Mouse (Mus musculus): ENCODE data around the gene Ctnnd1. TPM values are rescaled to one million over a fixed set of nuclear protein-coding genes. Genes with fewer than 3 reads are reported as not detected.
"Not testable (repeated sequence)": the region's sequence is repeated elsewhere in the genome, so short reads cannot be mapped to it uniquely, and the experiment has no call there.

Gene Ctnnd1
- 6.9 and 7.0 TPM in 2 replicates for polyA plus RNA-seq (2015; fragmentation: Nextera tagmentation; extraction: Ambion mirVana)

DNA sequence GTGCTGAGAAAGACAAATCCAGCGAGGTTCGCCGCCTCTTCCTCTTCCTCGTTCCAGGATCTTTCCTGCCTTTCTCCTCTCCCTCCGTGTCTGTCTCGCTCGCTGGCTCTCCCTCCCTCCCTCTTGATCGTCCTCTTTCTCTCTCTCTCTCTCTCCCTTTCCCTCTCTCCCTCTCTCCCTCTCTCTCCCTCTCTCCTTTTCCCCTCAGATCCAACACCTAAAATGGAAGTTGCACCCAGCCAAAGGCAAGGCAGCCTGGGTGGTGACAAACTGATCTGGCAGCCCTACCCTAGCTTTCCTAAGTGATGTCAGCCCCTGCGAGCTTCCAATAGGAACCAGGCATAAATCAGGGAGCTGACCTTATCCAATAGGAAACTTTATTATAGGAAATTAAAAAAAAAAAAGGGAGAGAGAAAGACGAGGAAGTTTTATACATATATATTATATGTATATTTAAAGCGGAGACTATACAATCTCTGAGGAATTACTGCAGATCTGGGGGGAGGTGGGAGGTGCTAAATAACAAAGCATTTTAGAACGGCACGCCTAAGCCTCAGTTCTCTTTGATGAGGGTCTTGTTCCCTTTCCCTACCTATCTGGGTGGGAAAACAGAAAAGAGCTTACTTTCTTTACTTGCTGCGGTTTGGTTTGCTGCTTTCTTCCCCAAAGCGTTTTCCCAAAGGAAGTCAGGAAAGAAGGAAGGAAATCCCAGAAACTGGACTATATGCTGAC lies at the start of gene Ctnnd1:
Ctnnd1 (minus strand) TSS at position 302 of the 732 bp plus-strand sequence.
- peak; percentile 20 for DNase-seq (ENCODE audit: low spot score)

DNA sequence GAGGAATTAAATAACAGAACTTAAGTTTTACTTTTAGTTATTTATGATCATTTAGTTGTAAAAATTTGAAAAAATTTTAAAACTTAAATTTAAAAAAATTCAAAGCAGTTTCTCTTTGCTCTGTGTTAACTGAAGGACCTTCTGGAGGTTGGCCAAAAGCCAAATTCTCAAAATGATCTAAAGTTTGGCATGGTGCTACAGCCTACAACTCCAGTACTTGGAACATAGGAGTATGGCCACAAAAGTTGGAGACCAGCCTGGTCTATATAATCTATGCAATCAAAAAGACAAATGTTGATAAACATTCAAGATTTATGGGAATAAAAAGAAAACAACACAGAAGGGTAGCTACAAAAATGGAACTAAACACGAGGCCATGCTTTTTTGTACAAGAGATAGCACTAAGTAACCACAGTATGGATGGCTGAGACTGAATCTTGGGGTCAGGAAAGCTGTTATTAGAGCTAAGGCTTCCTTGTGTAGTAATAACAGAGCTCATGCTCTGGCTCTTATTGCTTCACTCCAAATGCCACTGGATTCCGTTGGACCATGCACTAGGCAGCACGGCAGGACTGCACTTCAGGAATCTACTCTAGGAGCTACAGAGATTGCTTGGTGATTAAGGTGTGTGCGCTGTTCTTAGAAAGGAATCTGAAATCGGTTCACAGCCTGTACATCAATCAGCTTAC lies 44.6 kb upstream of the Ctnnd1 start:
- DNase-seq (ENCODE audit: low spot score), result no peak

DNA sequence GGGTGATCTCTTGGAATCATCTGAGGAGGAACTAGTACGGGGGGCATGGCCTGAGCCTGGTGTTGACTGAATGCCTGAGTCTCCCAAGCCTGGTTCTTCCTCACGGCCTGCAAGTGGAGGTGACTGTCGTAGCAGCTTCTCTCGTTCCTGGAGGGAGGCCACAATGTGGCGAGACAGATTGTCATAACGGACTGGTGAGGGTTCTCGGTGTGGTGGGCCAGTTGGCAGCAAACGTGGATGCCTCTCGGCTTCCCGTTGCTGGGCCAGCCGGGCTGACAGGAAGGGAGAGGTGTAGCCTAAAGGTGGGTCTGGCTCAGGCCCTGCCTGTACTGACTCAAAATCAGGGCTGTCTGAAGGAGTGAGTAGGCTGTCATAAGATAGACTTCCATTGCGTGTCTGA lies 39.5 kb upstream of the Ctnnd1 start:
- no peak for DNase-seq (ENCODE audit: low spot score)

DNA sequence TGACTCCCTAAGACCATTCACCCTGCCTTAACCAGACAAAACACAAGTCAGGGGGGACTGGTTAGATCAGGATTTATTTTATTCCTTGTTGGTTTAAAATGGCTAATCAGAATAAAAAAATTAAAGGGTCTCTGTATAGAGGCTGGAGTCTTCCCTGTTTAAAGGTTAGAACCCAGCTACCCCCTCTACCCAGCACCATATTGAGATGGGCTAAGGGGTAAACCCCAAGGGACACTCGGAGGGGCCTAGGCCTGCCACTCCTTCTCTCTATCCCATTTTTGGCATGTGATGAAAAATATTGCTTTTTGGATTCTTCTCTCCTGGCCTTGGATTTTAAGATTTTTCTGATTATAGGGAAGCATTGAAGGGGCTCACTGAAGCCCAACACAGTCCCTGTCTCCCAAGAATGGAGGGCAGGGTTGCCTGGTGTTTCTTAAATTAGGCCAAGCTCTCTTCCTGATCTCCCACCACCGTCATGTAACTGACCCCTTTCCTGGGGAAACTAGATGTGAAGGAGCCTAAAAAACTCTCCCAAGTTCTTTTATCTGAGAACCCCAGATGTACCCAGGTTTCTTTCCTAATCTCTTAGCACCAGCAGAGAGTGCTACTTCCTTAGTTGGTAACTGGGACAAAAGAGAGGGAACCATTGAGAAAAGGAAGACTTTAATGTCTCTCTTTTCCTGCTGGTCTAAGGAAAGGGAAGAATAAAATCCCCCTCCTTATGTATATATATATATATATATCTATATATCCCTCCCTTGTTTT lies 37.7 kb upstream of the Ctnnd1 start:
- DNase-seq (ENCODE audit: low spot score), result no peak

DNA sequence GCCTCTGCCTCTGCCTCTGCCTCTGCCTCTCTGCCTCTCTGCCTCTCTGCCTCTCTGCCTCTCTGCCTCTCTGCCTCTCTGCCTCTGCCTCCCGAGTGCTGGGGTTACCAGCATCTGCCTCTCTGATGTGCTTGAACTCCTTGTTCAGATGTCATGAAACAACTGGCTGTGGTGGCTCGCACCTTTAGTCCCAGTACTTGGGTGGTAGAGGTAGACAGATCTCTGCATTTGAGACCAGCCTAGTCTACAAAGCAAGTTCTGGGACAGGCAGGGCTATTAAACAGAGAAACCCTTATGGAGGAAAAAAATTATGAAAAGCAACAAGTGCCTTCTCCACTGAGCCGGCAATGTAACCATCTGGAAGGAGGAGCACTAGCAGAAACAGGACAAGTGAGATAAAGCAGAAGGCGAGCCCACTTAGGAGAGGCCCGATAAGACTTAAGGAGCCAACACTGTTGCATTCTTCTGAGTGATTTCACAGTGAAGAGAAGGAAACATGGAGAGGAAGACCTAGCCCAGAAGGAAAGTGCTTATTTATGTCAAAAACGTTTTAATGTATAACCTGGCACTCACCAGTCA lies 32.1 kb upstream of the Ctnnd1 start:
- DNase-seq (ENCODE audit: low spot score), result no peak

DNA sequence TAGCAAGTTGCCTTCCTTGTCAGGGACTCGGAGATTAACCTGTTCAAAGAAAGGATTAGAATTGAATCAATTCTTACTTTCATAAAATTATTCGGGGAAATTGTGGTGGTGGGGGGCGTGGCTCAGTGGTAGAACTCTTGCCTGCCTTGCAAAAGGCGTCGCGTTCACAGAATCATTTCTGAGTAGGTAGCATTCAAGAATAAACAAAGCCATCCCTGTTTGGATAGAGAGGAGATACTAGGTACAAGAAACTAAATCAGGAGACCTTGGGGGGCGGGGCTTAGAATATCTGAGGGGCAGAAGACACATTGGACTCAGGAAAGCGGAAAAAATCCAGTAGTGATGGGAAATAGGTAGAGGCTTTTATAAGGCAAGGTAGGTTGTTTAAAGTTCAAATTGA lies 28.5 kb upstream of the Ctnnd1 start, which contains the start of gene Tmx2:
Tmx2 (minus strand) TSS at position 125 of the 400 bp plus-strand sequence.
- DNase-seq (ENCODE audit: low spot score), result no peak

DNA sequence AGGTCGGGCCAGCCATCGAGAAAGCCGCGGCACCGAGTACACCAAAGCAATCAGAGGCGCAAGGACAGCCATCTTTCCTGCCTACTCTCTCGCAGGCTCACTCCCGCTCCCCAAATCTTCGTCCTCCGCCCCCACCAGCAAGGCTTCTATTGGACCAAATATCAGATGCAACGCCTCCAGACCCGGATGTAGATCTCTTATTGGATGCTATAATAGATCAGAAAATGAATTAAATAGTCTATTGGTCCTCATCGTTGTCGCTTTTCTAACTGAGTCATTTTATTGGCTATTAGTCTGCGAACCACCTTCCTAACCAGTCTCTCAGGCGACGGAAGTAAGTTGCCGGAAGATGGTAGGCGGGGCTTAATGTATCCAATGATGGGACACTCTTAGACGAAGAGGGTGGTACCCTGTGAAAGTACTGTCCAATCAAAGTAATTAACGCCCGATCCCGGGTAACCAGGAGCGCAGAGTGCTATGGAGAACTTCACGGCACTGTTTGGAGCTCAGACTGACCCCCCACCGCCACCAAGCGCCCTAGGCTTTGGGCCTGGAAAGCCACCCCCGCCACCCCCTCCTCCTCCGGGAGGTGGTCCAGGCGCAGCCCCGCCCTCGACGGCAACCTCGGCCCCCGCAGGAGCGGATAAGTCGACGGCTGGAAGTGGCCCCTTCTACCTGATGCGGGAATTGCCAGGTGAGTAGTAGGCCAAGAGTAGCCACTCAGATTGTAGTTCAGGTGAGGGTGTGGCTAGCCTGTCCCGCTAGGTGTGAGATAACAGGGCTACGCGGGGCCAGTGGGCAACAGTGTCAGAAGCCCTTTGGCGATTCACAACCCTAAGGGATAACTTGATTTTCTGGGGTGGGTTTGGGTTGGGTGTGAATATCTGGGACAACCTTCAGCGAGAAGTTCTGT lies 27.7 kb upstream of the Ctnnd1 start, which contains the start of the genes Gm28635 and Med19:
Gm28635 (minus strand) TSS at position 74 of the 913 bp plus-strand sequence.
Med19 (plus strand) TSS at position 435 of the 913 bp plus-strand sequence.
- DNase-seq (ENCODE audit: low spot score), result peak; percentile 98

DNA sequence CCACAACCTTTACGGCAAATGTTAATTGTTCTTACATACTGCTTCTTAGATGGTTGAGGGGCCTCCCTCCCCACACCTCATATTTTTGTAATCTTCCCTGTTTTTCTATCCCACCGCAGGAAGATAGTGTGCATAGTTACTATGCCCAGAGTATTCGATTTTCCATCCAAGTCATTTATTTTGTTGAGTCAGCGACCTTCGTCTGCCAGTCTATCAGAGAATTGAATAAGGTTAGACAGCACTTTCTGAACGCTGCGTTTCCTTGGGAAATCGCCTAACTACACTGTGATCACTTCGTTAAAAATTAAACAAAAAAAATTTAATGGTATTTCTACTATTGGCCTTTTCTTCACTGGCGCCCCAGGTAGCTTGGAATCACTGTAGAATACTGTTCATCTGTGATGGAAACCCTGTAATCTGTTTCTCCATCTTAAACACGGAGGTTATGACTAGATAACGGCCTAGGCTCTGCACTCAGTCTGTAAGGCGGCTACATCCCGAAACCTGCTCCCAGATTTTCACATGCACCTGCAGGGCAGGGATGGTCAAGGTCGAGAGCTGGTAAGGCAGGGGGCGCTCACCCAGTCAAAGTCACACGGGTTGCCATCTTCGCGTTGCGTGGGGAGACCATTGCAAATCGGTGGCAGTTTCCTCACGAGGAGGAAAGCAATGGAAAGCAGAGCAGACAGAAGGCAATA lies 26.9 kb upstream of the Ctnnd1 start:
- no peak for DNase-seq (ENCODE audit: low spot score)

DNA sequence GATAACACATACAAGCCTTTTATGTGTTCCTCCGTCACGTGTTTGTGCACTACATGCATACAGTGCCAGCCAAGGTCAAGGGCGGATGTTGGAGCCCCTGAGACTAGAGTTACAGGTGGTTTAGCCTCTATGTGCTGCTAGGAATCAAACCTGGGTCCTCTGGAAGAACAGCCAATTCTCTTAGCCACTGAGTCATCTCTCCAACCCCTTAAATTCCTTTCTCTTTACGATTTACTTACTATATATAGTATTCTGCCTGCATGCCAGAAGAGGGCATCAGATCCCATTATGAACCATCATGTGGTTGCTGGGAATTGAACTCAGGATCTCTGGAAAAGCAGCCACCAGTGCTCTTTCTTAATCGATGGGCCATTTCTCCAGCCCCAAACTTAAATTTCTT lies 21.0 kb upstream of the Ctnnd1 start:
- DNase-seq (ENCODE audit: low spot score), result not testable (repeated sequence)

DNA sequence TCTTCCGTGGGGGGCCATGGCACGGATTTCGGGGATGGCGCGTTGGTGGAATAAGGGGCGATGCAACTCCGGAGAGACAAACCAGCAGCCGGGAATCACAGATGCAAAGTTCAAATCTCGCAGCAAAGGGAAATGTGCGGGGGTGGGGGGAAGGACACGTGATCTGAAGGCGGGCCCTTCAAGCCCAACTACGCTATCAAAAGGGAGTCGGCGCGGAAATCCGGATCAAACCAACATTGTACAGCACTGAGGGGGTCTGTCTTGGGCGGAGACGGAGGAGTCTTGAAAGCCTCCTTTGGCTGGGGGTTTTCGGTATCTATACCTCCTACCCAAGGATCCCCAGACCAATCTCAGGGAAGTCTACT lies 20.0 kb upstream of the Ctnnd1 start, which contains the start of gene Selenoh:
Selenoh (minus strand) TSS at position 202 of the 365 bp plus-strand sequence.
- DNase-seq (ENCODE audit: low spot score), result peak; percentile 94

DNA sequence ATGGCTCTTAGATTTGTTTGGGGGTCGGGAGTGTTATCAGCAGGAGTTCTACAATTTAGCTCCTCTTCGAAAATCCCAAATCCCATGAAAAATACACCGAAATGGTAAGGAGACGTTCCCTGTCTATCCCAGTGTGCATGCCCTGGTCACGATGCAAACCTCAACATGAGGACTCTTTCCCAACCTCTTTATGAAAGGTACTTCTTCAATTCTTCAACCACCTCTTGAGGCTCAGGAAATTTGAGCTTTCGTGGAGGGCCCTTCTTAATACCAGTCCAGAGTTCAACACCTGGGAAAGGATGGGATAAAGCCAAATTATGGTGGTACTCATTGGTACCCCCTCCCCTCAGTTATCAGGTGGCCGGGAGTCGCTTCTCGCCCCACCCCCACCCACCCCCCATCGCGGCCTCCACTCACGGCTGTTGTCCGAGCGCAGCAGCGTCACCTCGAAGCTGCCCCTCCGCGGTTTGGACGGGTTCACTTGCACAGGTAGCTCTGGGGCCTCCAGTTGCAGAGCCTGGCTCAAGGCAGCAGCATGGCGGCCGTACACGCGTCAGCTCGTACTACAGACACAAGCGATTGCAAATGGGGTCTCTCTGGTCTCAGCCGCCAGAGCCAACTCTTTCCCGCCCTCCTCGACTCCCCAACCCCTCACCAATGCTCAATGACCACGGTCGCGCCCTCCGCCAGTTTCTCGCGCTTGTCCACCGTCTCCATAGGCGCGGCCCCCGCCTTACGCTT lies 19.4 kb upstream of the Ctnnd1 start:
- peak; percentile 5 for DNase-seq (ENCODE audit: low spot score)

DNA sequence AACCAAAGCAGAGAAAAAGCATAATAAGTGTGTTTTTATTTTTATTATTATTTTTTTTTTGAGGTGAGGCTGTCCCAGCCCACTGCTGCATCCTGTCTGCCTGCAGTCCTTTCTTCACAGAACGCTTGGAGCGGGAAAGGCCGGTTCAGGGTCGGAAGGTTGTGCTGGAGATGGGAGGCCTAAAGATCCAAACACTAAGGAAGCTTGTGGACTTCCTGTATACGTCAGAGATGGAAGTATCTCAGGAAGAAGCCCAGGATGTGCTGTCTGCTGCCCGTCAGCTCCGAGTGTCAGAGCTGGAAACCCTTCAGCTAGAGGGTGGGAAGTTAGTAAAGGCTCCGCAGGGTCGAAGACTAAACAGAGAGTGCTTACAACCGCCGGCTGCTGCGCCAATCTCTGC lies 15.5 kb upstream of the Ctnnd1 start:
- DNase-seq (ENCODE audit: low spot score), result no peak

DNA sequence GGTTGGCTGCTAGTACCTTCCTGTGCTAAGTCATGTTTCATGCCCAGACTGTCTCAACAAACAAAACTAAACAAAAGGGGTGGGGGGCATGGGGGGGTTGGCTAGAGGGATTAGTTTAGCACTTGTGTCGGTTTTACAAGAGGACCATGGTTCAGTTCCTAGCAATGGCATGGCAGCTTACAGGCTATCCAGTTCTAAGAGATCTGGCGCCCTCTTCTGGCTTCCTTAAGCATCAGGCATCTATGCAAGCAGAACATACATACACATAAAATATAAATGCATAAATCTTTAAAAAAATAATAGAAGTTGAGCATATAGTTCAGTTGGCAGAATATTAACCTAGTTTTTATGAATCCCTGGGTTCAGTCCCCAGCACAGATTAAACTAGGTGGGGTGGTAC lies 12.3 kb upstream of the Ctnnd1 start:
- peak; percentile 61 for DNase-seq (ENCODE audit: low spot score)

DNA sequence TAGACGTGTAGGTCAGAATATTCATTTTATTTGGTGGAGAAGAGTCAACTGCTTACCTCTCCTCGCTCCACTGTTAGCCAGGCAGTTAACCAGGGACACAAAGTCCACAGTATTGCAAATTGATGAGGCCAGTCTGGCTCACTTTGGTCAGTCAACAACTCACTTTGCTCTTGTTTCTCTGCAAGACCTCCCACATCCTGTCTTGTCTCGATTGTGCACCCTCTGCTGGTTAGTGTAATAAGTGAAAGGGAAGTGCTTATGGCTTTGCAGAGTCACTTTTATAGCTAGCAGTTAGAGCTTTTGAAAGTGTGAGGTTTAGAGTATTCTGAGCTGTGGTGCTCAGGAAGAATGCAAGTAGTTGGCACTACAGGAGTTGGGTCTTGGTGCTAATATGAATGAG lies 9.7 kb upstream of the Ctnnd1 start:
- peak; percentile 73 for DNase-seq (ENCODE audit: low spot score)

DNA sequence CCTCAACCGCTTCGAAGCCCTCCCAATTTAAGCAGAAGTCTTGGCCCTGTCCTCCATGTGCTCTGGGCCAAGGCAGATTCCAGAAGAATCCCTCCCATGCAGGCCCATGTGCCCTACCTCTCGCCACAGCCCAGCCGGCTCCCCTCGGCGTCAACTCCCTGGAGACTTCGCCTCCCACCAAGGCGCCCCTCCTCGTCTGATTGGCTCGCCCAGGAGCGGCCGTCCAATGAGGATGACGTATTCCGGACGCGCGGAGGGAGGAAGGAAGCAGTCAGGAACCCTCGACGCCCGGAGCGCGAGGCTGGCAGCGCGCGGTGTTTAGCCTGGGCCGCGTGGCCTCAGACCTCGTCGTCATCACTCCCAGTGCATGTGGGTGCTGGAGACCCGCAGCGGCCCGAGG lies 8.2 kb upstream of the Ctnnd1 start, which contains the start of gene Btbd18:
Btbd18 (plus strand) TSS at position 274 of the 400 bp plus-strand sequence.
- DNase-seq (ENCODE audit: low spot score), result no peak

DNA sequence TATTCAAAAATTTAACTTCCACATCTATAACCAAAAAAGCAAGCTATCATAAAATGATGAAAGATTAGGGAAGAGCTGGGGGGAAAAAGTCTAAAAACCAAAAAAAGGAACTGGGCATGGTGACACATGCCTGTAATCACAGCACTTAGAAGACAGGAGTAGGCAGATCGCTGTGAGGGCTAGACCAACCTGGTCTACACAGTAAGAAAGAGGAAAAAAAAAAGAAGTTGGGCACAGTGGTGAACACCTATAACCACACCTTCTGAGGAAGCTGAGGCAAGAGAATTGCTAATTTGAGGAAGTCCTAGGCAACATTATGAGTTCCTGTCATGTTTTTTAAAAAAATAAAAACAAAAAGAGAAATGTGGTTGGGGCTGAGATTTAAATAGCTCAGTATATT lies 5.3 kb upstream of the Ctnnd1 start:
- DNase-seq (ENCODE audit: low spot score), result no peak

DNA sequence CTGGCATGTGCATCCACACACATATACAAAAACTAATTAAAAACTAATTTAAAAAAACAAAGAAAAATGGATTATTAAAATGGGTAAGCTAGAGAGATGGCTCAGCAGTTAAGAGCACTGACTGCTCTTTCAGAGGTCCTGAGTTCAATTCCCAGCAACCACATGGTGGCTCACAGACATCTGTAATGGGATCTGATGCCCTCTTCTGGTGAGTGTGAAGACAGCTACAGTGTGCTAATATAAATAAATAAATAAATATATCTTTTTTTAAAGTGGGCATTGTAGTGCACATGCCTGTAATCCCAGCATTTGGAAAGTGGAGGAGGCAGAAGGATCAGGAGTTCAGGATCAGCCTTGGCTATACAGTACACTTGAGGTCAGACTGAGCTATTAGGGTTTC lies 2.8 kb upstream of the Ctnnd1 start:
- no peak for DNase-seq (ENCODE audit: low spot score)

DNA sequence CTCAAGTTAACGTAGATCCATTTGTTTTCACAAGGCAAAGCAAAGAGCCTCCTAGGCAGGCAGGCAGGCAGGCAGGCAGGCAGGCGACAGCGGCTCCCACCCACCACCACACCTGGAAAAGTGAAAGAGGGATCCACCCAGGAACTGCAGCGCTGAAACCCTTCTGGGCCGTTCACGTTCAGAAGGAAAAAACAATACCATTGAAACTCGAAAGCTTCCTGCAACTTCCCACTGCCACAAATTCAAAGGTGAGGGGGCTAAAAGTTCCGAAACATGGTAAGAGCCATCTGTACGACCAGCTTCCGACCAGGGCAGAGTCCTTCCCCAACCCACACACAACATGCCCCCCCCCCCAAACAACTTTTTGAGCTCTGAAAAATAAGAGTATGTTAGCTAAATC lies 891 bp downstream of the Ctnnd1 start:
- DNase-seq (ENCODE audit: low spot score), result no peak

DNA sequence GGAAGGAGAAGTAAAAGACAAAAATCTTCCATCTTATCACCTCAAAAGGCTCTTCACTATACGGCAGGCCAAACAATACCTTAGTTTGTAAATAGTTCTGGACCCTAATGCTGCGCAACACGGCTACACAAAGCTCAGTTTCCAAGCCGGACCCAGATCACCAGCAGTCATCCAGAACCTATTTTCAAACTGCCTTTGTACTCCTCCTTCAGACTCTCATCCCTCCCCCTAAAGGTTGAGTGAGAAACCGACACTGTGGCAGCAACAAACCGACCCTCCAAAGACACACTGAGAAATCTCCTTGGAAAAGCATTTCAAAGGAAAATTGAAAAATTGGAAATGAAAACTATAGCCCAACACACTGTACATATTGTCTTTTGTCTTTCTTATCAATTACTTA lies 2.2 kb downstream of the Ctnnd1 start:
- no peak for DNase-seq (ENCODE audit: low spot score)
